Mouse (Mus musculus): ENCODE data around the gene Slc12a6.

GRCm38 (mm10) chr2:112236620-112237019, 29.0 kb upstream of the Slc12a6 start:
- TF ChIP-seq POLR2A (IDR thresholded peaks at IDR 0.05; ENCODE audit: control insufficient read depth, extremely low read depth, insufficient read depth, low read length, poor library complexity): no peak
- TF ChIP-seq CTCF (IDR thresholded peaks at IDR 0.05; ENCODE audit: borderline replicate concordance, control insufficient read depth, extremely low read depth, insufficient read depth, low read length, poor library complexity): no peak
